Mouse (Mus musculus): ENCODE data around the gene Plscr3.
A peak's percentile ranks its signal among the peaks of the same experiment; 100 is the strongest.

Plscr3 gene

GRCm38 (mm10) chr11:69865561-69865960, 19.4 kb downstream of the Plscr3 start:
- DNase-seq (ENCODE audit: low spot score), result no peak

DNA sequence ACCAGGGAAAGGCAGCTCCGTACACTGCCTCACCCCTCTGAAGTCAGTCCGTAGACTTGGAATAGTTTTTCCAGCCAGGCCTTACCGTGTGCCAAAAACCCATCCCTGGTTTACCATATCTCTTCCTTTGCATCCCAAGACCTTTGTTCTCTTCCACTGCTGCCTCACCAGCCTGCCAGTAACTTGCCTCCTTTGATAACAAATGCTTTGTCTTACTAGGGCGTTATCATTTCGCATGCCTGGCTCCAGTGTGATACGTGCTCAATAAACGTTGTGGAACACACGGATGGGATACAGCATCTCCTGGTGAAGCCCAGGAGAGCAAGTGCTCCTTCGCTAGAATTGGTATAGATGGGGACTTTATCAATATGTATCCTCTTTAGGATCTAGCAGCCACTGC, 21.2 kb downstream of the Plscr3 start:
- DNase-seq (ENCODE audit: low spot score), result no peak

- DNase-seq (ENCODE audit: low spot score), result no peak
Measured at GRCm38 (mm10) chr11:69870289-69871069, 24.3 kb downstream of the Plscr3 start.

GRCm38 (mm10) chr11:69871822-69872221, 25.6 kb downstream of the Plscr3 start:
- no peak for DNase-seq (ENCODE audit: low spot score)

GRCm38 (mm10) chr11:69872451-69872850, 26.3 kb downstream of the Plscr3 start:
- DNase-seq (ENCODE audit: low spot score), result no peak

DNA sequence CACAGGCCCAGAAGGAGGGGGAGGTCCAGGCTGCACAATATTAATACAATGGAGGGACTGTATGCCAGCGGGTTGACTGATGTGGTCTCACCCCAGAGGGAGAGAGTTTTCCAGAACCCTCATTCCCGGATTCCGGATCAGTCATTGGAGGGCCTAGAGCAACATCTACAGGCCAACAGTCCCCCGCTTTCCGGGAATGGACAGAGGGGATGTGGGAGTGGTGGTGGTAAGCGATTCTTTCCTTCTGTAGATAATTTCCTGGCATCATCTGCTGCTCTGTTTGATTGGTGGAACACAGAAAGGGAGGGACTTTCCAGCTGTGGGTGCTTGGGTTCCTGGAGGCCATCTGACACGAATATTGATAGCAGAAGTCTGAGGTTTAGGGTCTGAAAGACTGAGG, 30.0 kb downstream of the Plscr3 start:
- no peak for DNase-seq (ENCODE audit: low spot score)

GRCm38 (mm10) chr11:69876867-69877266, 30.7 kb downstream of the Plscr3 start:
- peak; percentile 63 for DNase-seq (ENCODE audit: low spot score)

DNA sequence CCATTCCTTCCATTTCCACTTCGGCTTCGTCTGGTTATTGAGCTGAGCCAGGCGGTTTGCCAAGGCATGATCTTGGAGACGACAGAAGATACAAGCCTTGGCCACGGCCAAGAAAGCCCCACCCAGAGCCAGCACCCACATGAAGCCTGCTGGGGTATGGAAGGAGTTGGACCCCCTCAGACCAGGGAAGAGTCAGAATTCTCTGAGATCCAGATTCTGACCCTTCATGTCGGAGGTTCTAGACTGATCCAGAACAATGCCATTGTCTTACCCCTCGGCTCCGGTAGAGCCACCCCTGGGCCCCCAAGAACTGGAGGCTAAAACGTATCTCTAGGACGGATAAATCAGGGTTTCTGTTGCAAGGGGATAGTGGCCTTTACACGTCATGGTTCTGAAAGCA, 31.7 kb downstream of the Plscr3 start, which contains the start of gene Tmem95:
TSS of gene Tmem95 (minus strand) at position 141 of the 400 bp plus-strand sequence.
- DNase-seq (ENCODE audit: low spot score), result no peak

DNA sequence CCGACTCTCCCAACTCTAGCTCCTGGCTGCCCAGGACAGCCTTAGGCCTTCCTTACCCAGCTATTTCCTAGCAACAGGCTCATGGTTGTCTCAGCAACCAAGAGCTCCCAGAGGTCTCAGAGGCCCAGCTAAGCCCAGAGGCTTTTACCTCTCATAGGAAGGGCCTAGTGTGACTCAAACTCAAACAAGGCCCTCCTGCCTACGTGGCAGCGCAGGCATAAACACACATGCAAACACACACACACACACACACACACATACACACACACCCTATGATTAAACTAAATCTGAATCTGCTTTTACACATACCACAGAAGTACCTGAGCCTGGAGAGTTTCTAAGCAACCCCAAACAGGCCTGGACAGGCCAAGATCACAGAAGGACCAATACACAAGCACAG, 32.2 kb downstream of the Plscr3 start:
- no peak for DNase-seq (ENCODE audit: low spot score)

DNA sequence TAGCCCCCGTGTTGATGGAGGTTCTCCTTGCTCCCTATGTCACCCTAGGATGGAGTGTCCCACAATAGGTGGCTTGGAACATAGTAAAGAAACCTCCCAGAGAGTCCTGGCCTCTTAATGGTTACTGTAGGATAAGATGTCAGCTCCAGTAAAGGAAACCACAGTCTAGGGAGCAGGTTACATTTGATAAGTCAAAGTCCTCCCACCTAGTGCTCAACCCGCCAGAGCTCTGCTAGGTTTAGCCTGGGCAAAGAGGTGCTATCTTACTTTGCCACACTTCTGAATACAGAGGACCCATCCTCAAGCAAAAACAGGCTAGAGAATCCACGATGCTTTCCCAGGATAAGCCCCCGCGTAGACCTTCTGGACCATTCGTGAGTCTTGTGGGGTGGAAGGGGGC, 32.8 kb downstream of the Plscr3 start:
- DNase-seq (ENCODE audit: low spot score), result no peak

DNA sequence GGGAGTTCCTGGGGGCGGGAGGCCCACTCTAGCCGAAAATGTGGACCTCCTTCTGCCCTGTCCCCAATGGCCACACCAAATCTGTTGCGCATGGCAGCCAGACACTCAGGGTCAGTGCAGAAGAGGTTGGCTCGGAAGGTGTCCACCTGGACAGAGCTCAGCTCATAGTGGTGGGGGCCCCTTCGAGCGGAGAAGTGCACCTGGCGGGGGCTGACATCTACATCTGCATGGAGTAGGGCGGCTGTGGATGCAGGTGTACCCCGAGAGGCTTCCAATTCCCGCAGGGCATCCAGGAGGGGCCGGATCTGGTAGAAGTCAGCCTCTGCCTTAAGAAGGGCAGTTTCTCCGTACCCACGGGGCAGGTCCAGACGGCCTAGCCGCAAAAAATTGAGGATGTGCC, 33.5 kb downstream of the Plscr3 start:
- DNase-seq (ENCODE audit: low spot score), result no peak

GRCm38 (mm10) chr11:69880506-69880852, 34.3 kb downstream of the Plscr3 start:
- DNase-seq (ENCODE audit: low spot score), result no peak

- DNase-seq (ENCODE audit: low spot score), result peak; percentile 90
Measured at GRCm38 (mm10) chr11:69880853-69881603, 34.9 kb downstream of the Plscr3 start, which contains the start of gene Kctd11. TSS of gene Kctd11 (minus strand) at chr11:69881406.

DNA sequence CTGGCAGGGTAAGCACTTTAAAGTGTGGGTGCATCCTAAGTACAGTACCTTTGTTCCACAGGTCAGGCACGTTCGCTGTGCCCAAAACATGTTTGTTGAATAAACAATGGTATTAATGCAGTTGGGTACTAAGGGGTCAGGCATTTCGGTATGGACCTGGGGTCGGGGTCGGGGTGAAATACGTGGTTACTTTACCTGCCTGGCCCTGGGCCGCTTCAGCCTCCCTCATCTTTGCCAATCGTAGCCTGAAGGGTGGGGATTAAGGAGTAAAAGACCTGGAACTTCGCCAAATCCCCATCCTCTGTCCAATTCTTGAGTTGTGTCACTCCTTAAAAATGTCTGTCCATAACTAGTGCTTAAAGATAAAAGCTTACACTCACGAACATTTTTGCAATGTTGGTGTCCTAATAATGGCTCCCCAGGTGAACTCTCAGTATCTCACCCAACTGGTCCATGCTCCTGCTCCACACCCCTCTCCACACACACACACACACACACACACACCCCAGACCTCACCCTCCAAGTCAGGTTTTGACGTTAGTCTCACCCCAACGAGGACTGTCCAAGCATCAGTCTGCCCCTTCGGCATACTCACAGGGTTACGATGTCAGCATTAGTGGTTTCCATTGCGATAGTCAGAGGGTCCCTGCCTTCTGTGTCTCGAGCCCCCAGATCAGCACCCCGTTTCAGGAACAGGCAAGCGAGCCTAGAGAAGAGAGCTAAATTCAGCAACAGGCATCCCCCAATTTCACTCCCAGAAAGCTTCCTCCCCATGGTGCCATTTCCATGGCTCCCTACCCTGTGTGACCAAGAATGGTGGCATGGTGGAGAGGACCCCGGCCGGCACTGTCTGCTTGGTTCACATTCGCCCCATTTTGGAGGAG, 35.9 kb downstream of the Plscr3 start:
- no peak for DNase-seq (ENCODE audit: low spot score)

DNA sequence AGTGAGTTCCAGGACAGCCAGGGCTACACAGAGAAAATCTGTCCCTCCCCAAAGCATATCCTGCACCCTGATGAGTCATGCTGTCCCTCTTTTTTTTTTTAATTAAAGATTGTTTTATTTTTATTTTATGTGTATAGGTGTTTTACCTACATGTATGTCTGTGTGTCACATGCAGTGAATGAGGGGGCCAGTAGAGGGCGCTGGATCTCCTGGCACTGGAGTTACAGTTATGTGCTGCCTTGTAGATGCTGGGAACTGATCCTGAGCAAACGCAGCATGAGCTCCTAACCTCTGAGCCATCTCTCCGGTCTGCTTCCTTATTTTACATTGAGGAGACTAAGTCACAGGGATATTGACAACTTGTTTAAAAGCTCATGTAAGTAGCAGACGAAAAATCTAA, 36.9 kb downstream of the Plscr3 start:
- DNase-seq (ENCODE audit: low spot score), result no peak

GRCm38 (mm10) chr11:69883527-69884151, 37.5 kb downstream of the Plscr3 start:
- no peak for DNase-seq (ENCODE audit: low spot score)

GRCm38 (mm10) chr11:69884240-69884639, 38.1 kb downstream of the Plscr3 start:
- DNase-seq (ENCODE audit: low spot score), result no peak

DNA sequence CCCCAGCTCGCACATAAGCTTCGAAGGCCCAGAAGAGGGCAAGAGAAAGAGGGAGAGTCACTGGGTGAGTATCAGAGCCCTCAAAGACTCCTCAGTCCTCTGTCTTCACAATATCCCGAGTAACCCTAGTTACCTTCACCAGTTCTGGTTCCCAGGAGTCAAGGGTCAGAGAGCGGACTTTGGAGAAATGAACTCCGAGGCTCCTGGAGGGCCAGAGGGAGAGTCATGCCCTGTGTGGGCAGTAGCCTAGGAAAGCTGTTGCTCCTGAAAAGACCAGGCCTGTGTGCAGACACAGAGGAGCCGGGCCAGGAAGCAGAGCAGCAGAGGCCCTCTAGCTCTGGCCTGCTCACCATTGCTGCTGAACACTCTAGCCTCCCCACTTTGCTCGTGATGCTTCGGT, 38.5 kb downstream of the Plscr3 start:
- DNase-seq (ENCODE audit: low spot score), result no peak

DNA sequence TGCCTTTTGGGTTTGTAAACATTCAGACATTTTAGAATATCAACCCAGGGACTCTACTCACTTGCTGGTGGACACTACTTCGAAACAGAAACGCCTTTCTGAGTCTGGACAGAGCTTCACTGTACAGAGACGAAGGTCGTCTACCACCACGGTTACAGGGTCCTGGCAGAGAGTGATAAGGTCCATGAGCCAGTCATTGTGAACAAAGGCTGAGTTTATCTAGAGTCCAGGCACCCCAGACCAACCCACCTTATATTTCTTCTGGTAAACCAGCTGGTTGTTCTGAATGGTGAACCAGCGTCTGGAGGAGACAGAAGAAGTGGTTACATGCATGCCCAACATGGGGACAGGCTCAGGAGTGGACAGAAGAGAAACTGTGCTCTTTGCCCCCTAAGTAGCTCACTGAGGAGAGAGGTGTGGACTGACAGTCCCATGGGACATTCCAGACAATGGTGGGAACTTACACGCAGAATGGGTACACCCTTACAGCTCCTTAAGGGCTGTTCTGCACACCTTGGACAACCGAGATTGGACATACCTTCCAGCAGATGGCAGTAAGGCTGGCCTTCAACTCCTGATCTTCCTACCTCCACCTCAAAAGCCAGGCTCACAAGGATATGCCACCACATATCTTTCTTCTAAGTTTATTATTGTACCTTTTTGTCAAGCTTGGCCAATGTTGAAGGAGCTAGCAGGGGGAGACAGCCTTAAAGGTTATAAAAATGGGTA, 40.9 kb downstream of the Plscr3 start:
- DNase-seq (ENCODE audit: low spot score), result no peak

- DNase-seq (ENCODE audit: low spot score), result no peak
Measured at GRCm38 (mm10) chr11:69891482-69891881, 45.3 kb downstream of the Plscr3 start.

- DNase-seq (ENCODE audit: low spot score), result no peak
Measured at GRCm38 (mm10) chr11:69894671-69895070, 48.5 kb downstream of the Plscr3 start.
